Mouse (Mus musculus) left cerebral cortex, postnatal 10 days (tissue): Measurements from ENCODE around the gene 4921536K21Rik. TPM values are rescaled to one million over a fixed set of nuclear protein-coding genes. Genes with fewer than 3 reads are reported as not detected.

Experiments used
- DNase-seq, 2 experiments: peaks; one replicate each; pipeline ENCODE4 v3.0.0; 2021 to 2022; ENCODE audit warnings: low spot score in 2 of 2, mixed read lengths in 1 of 2; ENCODE audit errors: extremely low spot score in 1 of 2
- intact Hi-C: fragments of 180-260 bp; cut with DNase I; formaldehyde crosslinking; loops from one replicate; pipeline ENCODE4 v1.15.1; 2025
- total RNA-seq, 2 experiments: library from RNA; stranded (reverse); gene quantifications; 2 replicates each; pipeline ENCODE4 v1.2.3; 2021

4921536K21Rik gene
- under 1 TPM; 0.62 to 0.65 TPM for total RNA-seq

DNA sequence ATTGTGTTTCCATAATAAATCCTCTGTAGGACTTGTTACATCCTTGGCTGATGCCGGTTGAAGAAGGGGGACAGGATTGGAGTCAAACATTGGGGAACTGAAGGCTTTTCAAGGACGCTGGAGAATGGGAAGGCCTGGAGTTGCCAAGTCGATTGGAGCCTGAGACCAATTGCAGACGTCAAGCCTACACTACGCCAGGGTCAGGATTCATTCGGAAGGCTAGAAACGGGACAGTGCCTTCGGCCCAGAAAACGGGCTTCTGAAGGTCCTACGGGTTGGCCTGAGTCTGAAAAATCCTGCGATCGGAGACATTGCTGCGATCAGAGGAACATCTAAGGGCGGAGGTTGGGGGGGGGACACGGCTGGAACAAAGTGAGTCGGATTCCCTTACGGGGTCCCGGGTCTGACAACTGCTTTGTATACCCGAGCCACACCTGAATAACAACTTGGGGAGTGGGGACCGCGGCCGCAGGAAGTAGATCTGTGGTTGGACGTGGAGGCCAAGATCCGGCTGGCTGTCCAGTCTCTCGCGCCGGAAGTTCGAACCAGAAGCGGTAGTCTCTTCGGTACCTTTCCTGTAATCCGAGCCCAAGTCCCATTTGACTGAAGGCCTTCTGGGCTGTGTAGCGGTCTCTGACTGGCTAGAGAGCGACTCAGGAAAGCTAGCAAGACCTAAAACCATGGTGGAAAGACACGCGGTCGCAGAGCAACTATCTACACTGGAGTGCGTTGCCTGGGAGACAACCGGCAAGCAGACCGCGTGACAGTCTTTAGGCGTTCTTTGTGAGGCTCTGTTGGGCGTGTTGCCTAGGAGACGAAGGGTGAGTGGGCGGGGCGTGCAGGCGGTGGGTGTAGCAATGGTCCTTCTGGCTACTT lies at the start of gene 4921536K21Rik, which contains the start of gene Dusp18:
Gene 4921536K21Rik, minus strand, starts transcription at position 693 of the 876 bp plus-strand sequence.
Gene Dusp18, plus strand, starts transcription at position 835 of the 876 bp plus-strand sequence.
- DNase-seq, result peak; percentile 96 to 97
- intact Hi-C loops, result no loop called here

- DNase-seq, result no peak
- intact Hi-C loops, result no loop called here
These were observed 46.5 kb upstream of the 4921536K21Rik start for GRCm38 (mm10) chr11:3941371-3941770.

- DNase-seq, result no peak
- intact Hi-C loops, result no loop called here
These were observed 42.5 kb upstream of the 4921536K21Rik start for GRCm38 (mm10) chr11:3937321-3937874.

DNA sequence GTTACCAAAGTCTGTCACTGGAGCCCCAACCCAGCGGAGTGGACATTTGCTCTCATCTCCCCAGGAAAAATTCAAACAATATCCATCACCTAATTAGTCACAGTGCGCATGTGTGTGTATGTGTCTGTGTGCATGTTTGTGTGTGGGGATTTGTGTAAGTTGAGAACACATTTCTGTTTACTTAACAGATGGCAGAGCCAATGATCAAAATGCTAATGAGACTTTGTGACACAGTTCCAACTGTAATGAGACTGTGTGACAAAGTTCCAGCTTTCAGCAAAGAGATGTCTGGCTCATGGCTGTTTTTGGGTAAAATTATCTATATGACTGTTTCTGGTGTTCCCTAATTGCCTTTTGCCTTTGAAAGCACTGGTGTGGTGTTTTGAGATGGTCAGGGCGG lies 41.4 kb upstream of the 4921536K21Rik start:
- intact Hi-C loops, result no loop called here
- DNase-seq, result no peak

DNA sequence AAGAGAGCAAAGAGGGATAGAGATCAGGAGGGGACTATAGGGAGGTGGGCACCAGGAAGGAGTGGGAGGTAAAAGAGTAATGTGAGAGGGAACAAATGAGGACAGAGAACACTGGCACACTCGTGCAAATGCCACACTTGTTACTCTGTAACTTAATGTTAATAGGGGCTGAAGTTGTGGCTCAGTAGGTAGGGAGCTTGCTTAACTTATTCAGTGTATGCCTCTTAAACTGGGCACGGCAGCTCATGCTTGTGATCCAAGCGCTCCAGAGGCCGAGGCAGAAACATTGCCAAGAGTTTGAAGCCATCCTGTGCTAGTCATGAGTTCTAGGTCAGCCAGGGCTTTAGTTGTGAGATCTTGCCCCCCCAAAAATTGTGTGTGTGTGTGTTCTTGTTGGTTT lies 40.2 kb upstream of the 4921536K21Rik start:
- no peak for DNase-seq
- intact Hi-C loops, result no loop called here

DNA sequence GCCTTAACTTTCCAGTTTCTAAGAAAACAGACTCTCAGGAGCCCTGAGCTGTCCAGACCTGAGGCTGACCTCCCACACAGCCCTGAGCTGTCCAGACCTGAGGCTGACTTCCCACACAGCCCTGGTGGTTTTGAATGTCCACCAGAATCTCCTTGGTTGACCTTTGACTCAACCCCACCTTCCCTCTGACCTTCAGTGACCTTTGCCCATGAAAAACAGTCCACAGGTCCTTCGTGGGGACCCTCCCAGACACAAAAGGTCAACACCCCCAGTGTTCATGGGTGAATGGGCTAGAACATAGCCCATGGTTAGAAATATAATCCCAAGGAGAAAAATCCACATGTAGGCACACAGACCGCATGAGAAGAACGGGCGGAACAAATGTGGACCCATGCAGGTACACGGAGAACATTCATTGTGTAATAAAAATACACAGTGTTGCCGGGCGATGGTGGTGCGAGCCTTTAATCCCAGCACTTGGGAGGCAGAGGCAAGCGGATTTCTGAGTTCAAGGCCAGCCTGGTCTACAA lies 38.9 kb upstream of the 4921536K21Rik start:
- DNase-seq, result no peak
- intact Hi-C loops, result no loop called here

- intact Hi-C loops, result no loop called here
- peak; percentile 61 to 90 for DNase-seq
These were observed 36.8 kb upstream of the 4921536K21Rik start, which contains the start of gene Tcn2 for GRCm38 (mm10) chr11:3931511-3932211. Gene Tcn2 (minus strand): TSS chr11:3932159.

DNA sequence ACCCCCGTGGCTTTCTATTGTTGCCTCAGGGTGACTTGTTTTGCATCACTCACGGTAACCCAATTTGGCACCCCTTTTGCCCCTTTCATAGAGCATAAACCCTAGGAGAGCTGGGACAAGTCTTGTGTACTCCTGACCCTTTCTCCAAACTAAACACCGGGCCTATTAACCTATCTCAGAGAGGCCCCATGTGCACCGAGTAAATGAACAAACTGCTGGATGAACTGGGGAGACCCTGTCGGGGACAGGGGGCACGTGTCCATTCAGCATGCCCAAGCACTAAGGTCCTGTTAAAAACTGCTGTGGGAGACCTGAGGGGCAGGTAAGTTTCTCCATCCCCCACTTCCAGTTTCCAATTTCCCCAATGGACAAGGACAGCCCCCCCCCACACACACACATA lies 36.0 kb upstream of the 4921536K21Rik start:
- intact Hi-C loops, result no loop called here
- DNase-seq, result no peak

DNA sequence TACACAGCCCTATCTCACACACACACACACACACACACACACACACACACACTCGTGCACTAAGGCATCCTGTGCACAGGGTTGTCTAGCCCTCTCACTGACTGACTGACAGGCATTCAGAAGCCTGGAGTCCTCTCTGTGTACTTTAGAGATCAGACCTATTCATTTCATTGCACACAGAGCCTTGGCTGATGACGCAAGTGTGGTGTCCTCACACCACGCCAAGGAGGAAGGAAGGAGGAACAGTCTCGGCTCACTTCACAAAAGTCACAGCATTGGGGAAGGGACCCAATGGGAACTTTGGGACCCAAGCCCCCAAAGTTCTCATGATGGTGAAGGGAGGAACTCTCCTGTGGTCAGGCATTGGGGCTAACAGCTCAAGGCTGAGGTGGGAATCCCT lies 35.1 kb upstream of the 4921536K21Rik start:
- intact Hi-C loops, result no loop called here
- DNase-seq, result no peak

GRCm38 (mm10) chr11:3925916-3926315 lies 31.0 kb upstream of the 4921536K21Rik start:
- intact Hi-C loops, result no loop called here

DNA sequence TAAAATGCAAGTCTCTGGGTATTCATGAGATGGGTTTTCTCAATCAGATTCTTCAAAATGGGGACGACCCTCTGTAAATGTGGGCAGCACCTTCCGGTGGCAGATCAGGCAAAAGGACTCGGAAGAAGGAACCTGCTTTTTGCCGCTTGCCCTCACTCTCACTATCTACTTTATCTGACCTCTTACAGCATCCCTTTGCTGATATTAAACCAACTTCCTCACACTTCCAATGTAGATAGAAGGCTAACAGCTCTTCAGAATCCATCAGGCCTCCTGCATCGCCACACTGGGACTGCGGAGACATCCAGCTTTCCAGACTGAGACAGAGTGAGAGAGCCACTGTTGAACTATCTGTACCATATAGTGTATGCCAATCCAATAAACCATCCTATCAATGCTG lies 27.8 kb upstream of the 4921536K21Rik start:
- intact Hi-C loops, result no loop called here
- DNase-seq, result no peak

More at GRCm38 (mm10) chr11:3925916-3926315, 31.0 kb upstream of the 4921536K21Rik start:
- no peak for DNase-seq

- intact Hi-C loops, result no loop called here
- DNase-seq, result no peak
These were observed 27.2 kb upstream of the 4921536K21Rik start for GRCm38 (mm10) chr11:3922115-3922514.

DNA sequence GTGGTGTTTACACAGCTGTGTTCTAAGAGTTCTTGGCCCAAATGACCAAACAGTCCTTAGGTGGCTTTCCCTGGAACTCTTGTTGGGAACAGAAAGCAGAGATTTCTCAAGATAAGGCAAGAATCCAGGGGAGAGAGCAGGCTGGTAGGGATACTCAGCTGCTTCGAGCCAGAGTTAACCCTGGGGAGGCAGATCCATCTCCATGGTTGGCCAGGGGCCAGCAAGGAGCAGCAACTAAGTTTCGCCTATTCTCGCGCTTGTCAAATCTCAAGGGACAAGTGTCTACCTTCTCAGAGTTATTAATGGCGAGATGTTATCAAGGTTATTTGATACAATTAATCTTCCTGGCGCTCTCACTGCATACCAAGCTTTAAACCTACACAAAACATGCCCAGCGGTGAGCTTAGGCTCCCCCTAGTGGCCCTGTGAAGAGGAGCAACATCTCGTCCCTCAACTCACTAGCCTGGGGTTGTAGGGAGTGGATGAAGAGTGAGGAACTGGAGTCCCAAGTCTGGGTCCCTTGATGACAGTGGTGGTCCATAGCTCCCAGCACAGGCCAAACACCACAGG lies 26.5 kb upstream of the 4921536K21Rik start:
- intact Hi-C loops, result no loop called here
- peak; percentile 36 to 55 for DNase-seq

- no peak for DNase-seq
- intact Hi-C loops, result no loop called here
These were observed 25.6 kb upstream of the 4921536K21Rik start for GRCm38 (mm10) chr11:3920476-3920875.

DNA sequence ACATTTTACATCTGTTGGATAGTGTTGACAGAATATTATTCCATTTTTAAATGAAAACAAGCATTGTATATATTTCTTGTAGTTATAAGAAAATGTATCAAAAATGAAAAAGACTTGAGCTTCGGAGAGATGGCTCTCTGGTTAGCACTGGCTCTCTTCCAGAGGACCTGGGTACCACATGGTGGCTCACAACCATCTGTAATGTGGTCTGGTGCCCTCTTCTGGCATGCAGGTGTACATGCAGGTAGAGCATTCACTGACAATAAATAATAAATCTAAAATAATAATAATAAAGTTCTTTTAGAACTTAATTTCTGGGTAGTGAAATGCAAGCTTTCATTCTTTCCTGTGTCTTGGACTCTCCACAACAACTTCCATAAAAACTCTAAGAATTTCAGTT lies 23.8 kb upstream of the 4921536K21Rik start:
- no peak for DNase-seq
- intact Hi-C loops, result loop anchor here (10.0 kb wide), 2 partner anchors 224 to 384 kb away; no protein-coding TSS in a partner anchor

DNA sequence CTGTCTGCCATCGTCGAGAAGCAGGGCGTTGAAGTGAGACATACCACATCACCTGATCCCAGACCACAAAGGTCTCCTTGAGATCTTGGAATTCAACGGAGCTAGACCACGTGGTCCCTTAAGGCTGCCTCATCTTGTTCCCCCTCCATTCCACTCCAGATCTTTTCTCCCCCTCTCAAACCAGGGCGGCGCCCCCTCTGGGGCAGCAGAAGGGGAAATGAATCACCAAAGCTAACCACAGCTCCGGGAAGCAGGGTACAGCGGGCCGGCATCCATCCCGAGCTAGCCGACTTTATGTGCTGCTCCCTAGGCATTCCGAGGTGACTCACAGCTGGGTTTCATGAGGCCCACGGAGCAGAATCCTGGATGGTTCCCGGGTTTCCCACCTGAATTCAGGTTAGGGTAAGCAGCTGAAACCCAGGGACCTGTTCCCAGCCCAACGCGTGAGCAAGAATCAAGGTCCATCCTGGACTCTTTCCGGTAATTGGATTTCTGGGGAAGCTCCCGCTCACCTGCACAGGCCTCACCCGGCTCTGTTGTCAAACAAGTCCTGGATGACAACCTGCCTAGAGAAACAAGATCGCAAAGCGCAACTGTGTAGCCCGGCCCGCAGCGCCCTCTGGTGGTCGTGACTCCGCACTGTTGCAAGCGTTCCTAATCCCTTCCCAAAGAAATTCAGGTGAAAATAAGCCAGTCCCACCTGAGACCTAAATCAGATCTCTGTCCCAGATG lies 19.4 kb upstream of the 4921536K21Rik start, which contains the start of gene Slc35e4:
Gene Slc35e4, minus strand, starts transcription at position 556 of the 732 bp plus-strand sequence.
- peak; percentile 67 to 84 for DNase-seq
- intact Hi-C loops, result loop anchor here (5.0 to 10.0 kb wide), 3 partner anchors 107 to 379 kb away; no protein-coding TSS in a partner anchor

DNA sequence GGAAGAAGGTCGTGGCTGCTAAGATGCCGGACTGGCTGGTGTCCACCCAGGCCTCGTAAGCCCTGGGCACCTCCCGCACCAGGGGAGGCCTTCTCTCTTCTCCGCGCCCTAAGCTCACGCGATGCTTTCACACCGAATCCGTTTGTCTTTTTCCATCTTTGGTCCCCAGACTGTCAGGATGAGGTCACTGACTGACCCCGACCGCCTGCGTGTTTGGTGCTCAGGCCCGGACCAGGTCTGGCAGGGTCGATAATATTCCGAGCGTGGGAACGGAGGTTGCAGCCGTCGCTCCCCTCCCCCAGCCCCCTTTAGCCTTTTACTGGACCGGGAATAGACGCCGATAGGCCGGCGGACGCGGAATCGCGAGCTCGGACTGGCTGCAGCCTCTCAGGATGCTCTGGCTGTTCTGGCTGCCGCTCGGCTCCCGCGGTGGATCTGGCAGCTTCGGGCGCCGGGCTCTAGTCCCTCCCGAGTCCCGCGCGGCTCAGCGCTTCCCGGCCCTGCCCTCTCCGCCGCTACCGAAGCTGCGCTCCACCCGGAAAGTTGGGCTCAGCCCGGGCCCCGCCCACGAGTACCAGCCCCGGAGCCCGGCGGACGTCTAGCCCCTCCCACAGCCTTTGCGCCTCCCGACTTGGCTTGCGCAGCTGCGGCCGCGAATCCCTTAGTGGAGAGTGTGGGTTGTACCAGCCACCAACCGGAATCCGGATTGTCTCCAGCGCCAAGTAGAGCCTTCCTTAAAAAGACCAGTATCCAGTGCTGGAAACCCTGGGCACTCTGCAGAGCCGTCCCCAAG lies 18.6 kb upstream of the 4921536K21Rik start:
- DNase-seq, result peak; percentile 91 to 96
- intact Hi-C loops, result loop anchor here (5.0 to 10.0 kb wide), 3 partner anchors 106 to 379 kb away; no protein-coding TSS in a partner anchor
